Mouse (Mus musculus) liver, embryonic 16.5 days (tissue): ENCODE results near the gene Ranbp6. TPM values are rescaled to one million over a fixed set of nuclear protein-coding genes. Genes with fewer than 3 reads are reported as not detected.
A peak's percentile ranks its signal among the peaks of the same experiment; 100 is the strongest.

Source experiments
- ATAC-seq: fragments of 200-750 bp; cut with Nextera tagmentation; 2 replicates; pipeline ENCODE4 v1.8.0; 2017; ENCODE audit warnings: low read depth, mild to moderate bottlenecking, moderate number of reproducible peaks, moderate library complexity
- H3K27ac ChIP-seq: fragments of 300-500 bp; sonication (generic); 2 replicates; pipeline ENCODE4 v1.5.1; 2014; ENCODE audit warnings: mild to moderate bottlenecking, low read length
- H3K27me3 ChIP-seq: fragments of 300-500 bp; sonication (generic); 2 replicates; pipeline ENCODE4 v1.6.1; 2014; ENCODE audit warnings: low read depth, low read length, mixed read lengths; ENCODE audit not compliant: control insufficient read depth, insufficient read depth
- H3K36me3 ChIP-seq: fragments of 300-500 bp; sonication (generic); 2 replicates; pipeline ENCODE4 v1.6.1; 2014; ENCODE audit warnings: mild to moderate bottlenecking; ENCODE audit not compliant: control insufficient read depth, insufficient read depth
- H3K4me1 ChIP-seq: fragments of 300-500 bp; sonication (generic); 2 replicates; pipeline ENCODE4 v1.6.1; 2014; ENCODE audit warnings: low read depth, low read length, mixed read lengths; ENCODE audit not compliant: control insufficient read depth
- H3K4me2 ChIP-seq: fragments of 300-500 bp; sonication (generic); 2 replicates; pipeline ENCODE4 v1.6.1; 2014; ENCODE audit warnings: low read depth, low read length, mixed read lengths
- H3K4me3 ChIP-seq: fragments of 300-500 bp; sonication (generic); 2 replicates; pipeline ENCODE4 v1.5.1; 2014; ENCODE audit warnings: low read depth, mild to moderate bottlenecking, low read length
- H3K9ac ChIP-seq: fragments of 300-500 bp; sonication (generic); 2 replicates; pipeline ENCODE4 v1.6.1; 2014; ENCODE audit warnings: low read depth, low read length
- H3K9me3 ChIP-seq: fragments of 300-500 bp; sonication (generic); replicated peaks from 2 replicates; pipeline ENCODE4 v1.6.1; 2016; ENCODE audit warnings: low read length; ENCODE audit not compliant: control insufficient read depth
- WGBS: fragments of 180-500 bp; shearing (Covaris S2); extraction: QIAGEN DNeasy Blood & Tissue Kit; methylation state at CpG from one replicate; pipeline ENCODE4 v1.1.7; 2014; ENCODE audit not compliant: insufficient replicate concordance; 5-methylcytosine and 5-hydroxymethylcytosine counted together
- polyA plus RNA-seq: library from polyadenylated mRNA; unstranded; fragments of >200 nt; fragmentation: Nextera tagmentation; extraction: Ambion mirVana; gene quantifications from 2 replicates; pipeline ENCODE4 v1.2.1, GENCODE M21; 2015

The Ranbp6 gene
- polyA plus RNA-seq, 1 experiment from 2014 or later = 5.2 TPM

DNA sequence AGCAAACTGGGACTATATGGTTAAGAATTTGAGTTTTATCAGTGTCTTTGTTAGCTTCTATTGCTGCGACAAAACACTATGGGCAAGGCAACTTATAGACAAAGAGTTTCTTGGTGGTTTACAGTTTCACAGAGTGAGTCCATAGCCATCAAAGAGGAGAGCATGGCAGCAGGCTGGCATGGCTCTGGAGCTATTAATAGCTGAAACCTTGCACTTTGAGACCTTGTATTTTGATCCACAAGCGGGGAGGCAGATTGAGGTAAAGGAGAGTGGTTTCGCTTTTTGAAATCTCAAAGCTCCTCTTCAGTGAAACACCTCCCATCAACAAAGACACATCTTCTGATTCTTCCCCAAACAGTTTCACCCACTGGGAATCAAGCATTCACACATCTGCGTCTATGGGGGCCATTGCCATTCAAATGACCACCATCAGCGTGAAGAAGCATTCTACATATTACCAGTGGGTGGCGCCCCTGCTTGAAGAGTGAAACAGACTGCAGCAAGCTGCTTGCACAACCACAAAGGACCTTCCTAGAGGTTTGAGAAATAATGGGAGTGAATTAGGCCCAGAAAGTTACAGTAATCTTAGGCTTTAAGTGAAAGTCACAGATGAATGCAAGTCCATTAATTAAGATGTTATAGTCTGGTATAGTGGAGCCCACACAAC lies 11.4 kb upstream of the Ranbp6 start:
- Histone ChIP-seq H3K4me1 (no peaks in the 10 kb centered on the region; the same call in 1 of the 2 replicates), H3K9me3 (no peaks in the 10 kb centered on the region), H3K36me3 (no peaks in the 10 kb centered on the region), H3K4me2 (no peak overlapping the region), H3K27me3 (no peaks in the 10 kb centered on the region), H3K9ac (no peak overlapping the region), H3K27ac (no peak overlapping the region), H3K4me3 (no peak overlapping the region)
- no peak; the same call in 1 of the 2 replicates for ATAC-seq
- WGBS = 43% methylated on average over 6 of the region's 6 CpGs

DNA sequence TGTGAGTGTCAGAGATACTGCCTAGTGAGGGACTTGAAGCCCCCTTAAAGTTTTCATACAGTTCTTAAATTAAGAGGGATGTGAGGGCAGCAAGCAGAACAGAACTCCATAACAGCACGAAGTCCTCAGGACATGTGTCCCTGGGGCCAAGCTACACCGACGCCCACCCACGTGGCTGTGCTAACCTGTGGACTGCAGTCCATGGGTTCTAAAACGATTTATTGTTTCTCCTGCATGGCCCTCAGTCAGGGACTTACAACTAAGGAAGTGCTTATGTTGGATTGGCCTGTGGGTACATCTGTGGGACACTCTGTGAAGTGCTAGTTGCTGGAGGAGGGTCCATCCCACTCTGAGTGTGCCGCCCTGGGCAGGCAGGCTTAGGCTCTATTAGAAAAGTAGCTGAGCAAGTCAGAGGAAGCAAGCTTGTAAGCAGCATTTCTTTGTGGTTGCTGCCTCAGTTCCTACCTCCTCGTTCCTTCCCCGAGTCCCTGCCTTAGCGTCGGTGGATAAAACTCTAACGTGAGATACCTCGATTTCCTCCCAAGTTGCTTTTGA lies 10.8 kb upstream of the Ranbp6 start:
- Histone ChIP-seq H3K9ac (no peak overlapping the region), H3K4me3 (no peak overlapping the region), H3K4me1 (no peaks in the 10 kb centered on the region; the same call in 1 of the 2 replicates), H3K27ac (no peak overlapping the region), H3K27me3 (no peaks in the 10 kb centered on the region), H3K4me2 (no peak overlapping the region), H3K36me3 (no peaks in the 10 kb centered on the region), H3K9me3 (no peaks in the 10 kb centered on the region)
- peak; percentile 39; the same call in 1 of the 2 replicates for ATAC-seq
- 51% methylated on average over 12 of the region's 12 CpGs for WGBS

DNA sequence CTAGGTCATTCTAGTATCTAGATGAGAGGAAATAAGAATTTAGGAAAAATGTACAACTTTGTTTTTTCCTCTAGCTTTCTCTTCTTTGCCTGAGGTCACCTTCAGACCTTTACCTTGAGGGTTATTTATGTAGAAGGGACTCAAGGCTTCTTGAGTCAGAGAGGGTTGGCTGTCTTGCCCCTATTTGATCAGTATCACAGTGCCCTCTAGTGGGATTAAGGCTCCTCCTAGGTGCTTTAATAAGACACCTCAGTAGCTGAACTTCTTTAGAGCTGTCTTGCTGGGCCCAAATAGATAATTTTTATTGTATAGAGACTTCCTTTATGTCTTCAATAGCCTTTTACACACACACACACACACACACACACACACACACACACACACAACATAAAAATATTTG lies 8.2 kb upstream of the Ranbp6 start:
- Histone ChIP-seq H3K4me3 (no peak overlapping the region), H3K9ac (no peak overlapping the region), H3K36me3 (no peaks in the 10 kb centered on the region), H3K27me3 (no peaks in the 10 kb centered on the region), H3K27ac (no peak overlapping the region), H3K4me1 (no peaks in the 10 kb centered on the region; the same call in 1 of the 2 replicates), H3K9me3 (no peaks in the 10 kb centered on the region), H3K4me2 (no peak overlapping the region)
- ATAC-seq = no peak

DNA sequence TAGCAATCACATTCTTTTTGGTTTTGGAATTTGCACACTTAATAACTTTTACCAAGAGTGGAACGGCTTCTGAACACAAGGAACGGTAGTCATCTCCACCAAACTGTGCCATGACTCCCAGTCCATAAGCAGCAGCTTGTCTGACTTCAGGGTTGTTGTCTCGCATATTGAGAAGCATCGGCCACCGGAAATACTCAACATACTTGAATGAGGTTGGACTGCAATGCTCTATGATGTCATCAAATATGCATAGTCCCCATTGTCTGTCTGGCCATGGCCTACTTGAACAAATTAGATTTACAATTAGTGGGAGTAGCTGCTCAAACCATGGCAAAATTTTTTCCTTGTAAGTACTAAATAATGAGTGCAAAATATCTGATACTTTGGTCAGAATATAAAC lies 2.8 kb downstream of the Ranbp6 start:
- Histone ChIP-seq H3K4me2 (no peak overlapping the region), H3K4me3 (no peak overlapping the region), H3K36me3 (peaks cover 8% of the 10 kb centered on the region), H3K9ac (no peak overlapping the region), H3K4me1 (peaks cover 8% of the 10 kb centered on the region), H3K27me3 (no peaks in the 10 kb centered on the region), H3K27ac (no peak overlapping the region), H3K9me3 (no peaks in the 10 kb centered on the region)
- 92% methylated on average over 5 of the region's 5 CpGs for WGBS
- no peak for ATAC-seq

DNA sequence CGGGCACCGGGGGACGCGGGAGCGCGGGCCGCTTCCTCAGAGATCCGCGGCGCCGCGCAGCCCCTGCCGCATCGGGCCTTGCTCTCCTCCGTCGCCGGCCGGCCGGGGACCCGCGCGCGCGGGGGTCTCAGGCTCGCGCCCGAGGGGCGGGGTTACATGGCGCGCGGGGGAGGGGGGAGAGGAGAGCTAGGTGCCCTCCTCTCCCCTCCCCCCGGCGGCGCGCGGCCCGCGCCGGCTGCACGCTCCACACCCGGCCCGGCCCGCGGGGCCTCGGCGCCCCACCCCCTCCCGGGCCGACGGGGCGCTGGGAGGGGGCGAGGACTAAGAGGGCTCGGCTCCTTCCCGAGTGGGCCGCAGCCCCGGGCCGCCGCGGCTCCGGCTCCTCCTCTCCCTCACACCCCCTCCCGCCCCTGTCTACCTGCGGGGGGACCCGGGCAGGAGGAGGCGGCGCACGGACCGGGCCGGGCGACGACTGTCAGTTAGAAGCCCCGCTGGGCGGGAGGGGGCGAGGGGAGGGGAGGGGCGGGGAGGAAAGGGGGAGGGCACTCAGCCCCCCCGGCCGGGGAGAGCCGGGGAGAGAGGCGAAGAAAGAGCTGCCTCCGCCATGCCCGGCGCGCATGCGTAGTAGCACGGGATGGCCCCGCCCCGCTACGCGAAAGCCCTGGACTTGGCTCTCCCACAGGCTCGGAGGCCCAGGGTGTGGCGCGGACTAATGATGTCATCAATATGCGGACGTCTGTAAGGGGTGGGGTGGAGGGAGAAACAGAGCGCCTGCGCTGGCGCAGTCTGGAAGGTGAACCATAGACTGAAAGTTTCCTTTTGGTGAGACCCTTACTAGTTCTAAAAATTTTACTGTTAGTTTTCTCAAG lies 6.6 kb downstream of the Ranbp6 start, which contains the start of gene 9930021J03Rik:
TSS of gene 9930021J03Rik (minus strand) at position 73 of the 869 bp plus-strand sequence.
- no peaks in the 10 kb centered on the region for H3K9me3 ChIP-seq
- peak; percentile 94 for ATAC-seq
- H3K36me3 ChIP-seq = peaks cover 8% of the 10 kb centered on the region
- peaks cover 7% of the 10 kb centered on the region for H3K4me1 ChIP-seq
- peak within 1 kb of the TSS; percentile 86 for H3K27ac ChIP-seq
- peak within 1 kb of the TSS; percentile 89 for H3K4me3 ChIP-seq
- no peaks in the 10 kb centered on the region for H3K27me3 ChIP-seq
- peak within 1 kb of the TSS; percentile 99 for H3K4me2 ChIP-seq
- peak within 1 kb of the TSS; percentile 89 for H3K9ac ChIP-seq
- WGBS = under 1% methylated on average over 38 of the region's 95 CpGs

DNA sequence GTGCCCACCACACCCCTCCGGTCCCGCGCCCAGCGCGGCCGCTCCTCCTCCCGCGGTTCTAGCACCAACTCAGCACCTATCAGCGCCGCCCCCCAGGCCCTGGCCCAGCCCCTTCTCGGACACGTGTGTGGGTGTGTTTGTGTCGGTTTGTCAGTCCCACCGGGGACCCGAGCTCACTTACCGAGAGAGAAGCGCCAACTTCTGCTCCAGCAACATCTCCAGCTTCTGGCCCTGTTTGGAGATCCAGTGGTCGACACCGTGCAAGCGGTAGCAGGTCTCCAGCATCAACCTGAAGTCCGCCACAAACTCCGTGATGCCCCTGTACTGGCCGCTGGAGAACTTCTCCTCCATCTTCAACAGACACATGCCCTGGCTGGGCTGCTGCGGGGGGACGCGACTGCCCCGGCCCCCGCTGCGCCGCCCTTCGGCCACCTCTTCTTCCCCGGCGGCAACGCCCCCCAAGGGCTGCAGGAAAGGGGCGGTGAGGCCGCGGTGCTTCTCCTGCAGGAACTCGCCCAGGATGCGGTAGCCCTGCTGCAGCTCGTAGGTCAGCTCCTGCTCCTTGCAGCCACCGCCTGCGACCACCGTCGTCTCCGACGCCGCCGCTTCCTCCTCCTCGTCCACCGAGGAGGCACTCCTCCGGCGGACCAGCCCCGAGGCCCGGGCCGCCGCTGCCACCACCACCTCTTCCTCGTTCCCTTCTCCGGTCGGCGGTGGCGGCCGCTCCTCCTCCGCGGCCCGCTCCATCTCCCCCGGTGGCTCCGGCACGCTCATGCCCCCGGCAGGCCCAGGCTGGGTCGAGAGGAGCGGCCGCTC lies 7.5 kb downstream of the Ranbp6 start:
- Histone ChIP-seq H3K27me3 (no peaks in the 10 kb centered on the region), H3K4me3 (peak overlapping the region; percentile 89), H3K9me3 (no peaks in the 10 kb centered on the region), H3K4me2 (peak overlapping the region; percentile 99), H3K27ac (peak overlapping the region; percentile 86), H3K36me3 (peaks cover 5% of the 10 kb centered on the region; the same call in 1 of the 2 replicates), H3K4me1 (peaks cover 7% of the 10 kb centered on the region), H3K9ac (peak overlapping the region; percentile 89)
- peak; percentile 68 for ATAC-seq
- under 1% methylated on average over 69 of the region's 72 CpGs for WGBS

DNA sequence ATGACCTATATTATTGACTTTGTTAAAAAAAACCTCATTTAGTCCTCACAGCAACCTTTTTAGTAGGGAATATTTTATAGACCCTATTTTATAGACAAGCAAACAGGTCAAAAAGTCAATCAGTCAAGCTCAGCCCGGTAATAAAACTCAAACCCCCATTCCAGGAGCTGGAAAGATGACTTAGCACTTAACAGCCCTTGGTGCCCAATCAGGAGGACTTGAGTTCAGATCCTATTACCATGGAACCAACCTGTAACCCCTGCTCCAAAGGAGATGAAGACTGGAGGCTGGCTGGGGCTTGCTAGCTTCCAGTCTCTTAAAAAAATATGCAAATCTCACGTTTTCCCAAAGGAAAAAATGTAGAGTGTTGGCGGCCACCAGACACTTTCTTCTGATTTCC lies 8.8 kb downstream of the Ranbp6 start:
- Histone ChIP-seq H3K4me2 (peak overlapping the region; percentile 22; the same call in 1 of the 2 replicates), H3K9me3 (no peaks in the 10 kb centered on the region), H3K4me3 (0 out of 2 replicates have a peak overlapping the region, but pooled peaks have one; percentile 12), H3K9ac (no peak overlapping the region), H3K27me3 (no peaks in the 10 kb centered on the region), H3K27ac (no peak overlapping the region), H3K36me3 (no peaks in the 10 kb centered on the region), H3K4me1 (peaks cover 7% of the 10 kb centered on the region)
- WGBS = 40% methylated on average over 3 of the region's 3 CpGs
- no peak for ATAC-seq

DNA sequence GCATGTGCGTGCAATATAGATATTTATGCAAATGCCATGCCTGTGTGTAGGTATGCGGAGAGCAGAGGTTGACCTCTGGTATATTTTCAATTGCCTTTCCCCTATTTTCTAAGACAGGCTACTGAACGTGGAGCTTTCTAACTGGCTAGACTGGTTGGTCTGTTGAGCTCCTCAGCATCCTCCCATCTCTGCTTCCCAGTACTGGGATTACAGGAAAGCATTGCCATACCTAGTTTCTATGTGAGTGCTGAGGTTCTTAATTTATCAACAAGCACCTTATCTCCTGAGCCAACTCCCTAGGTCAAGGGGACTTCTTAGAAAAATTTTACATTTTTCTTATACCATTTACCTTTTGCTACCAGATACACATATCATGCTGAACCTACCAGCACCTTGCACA lies 15.4 kb downstream of the Ranbp6 start:
- Histone ChIP-seq H3K36me3 (no peaks in the 10 kb centered on the region), H3K9ac (no peak overlapping the region), H3K27ac (no peak overlapping the region), H3K9me3 (no peaks in the 10 kb centered on the region), H3K27me3 (no peaks in the 10 kb centered on the region), H3K4me2 (no peak overlapping the region), H3K4me3 (no peak overlapping the region), H3K4me1 (no peaks in the 10 kb centered on the region; the same call in 1 of the 2 replicates)
- ATAC-seq = no peak
- 81% methylated on average over 3 of the region's 3 CpGs for WGBS
